Mouse (Mus musculus) embryonic stem cell, embryonic (primary cell): ENCODE results near the gene Eef1g.
"Not testable (repeated sequence)": the region's sequence is repeated elsewhere in the genome, so short reads cannot be mapped to it uniquely, and the experiment has no call there.

Experiments
- CTCF ChIA-PET, 4 experiments: fragments of 300-600 bp in 2 of 4; fragments of 350-600 bp in 2 of 4; sonication (Branson Sonifier 250); formaldehyde crosslinking; loops; one replicate each; lab custom pipeline; 2022; ENCODE audit warnings: inconsistent platforms in 2 of 4; lab: Charles Lee
- POLR2A ChIA-PET, 4 experiments: fragments of 300-600 bp in 2 of 4; fragments of 350-600 bp in 2 of 4; sonication (Branson Sonifier 250); formaldehyde crosslinking; loops; one replicate each; lab custom pipeline; 2022; ENCODE audit warnings: antibody characterized with exemption in 4 of 4, inconsistent platforms in 1 of 4; lab: Charles Lee

Gene Eef1g

DNA sequence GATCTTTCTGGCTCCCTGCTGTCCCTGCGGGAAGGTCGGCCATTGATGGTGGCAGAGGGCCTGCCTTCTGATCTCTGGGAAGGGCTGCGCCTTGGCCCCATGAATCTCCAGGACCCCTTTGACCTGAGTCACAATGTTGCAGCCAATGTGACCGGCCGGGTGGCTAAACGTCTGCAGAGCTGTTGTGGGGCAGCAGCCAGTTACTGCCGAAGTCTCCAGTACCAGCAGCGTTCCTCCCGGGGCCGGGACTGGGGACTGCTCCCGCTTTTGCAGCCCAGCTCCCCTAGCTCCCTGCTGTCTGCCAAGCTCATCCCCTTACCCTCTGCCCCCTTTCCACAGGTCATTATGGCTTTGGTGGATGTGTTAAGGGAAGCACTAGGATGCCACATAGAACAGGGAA is 1.8 kb upstream of the Eef1g start:
- POLR2A ChIA-PET, result interaction anchor here in 3 of 4 experiments (0.7 to 23.4 kb wide), 63 partner anchors 8 to 261 kb away, joined by 3 to 604 read pairs (median 21); partner anchors contain the start of genes 1810009A15Rik (in 3 of the 3), Ahnak (in 3 of the 3), B3gat3 (in 3 of the 3) and Gm49416 (in 3 of the 3)
- CTCF ChIA-PET, result interaction anchor here in 1 of 4 experiments (1.2 kb wide), 1 partner anchor 12 kb away, joined by 3 read pairs; the partner anchor contains the start of gene Tut1

DNA sequence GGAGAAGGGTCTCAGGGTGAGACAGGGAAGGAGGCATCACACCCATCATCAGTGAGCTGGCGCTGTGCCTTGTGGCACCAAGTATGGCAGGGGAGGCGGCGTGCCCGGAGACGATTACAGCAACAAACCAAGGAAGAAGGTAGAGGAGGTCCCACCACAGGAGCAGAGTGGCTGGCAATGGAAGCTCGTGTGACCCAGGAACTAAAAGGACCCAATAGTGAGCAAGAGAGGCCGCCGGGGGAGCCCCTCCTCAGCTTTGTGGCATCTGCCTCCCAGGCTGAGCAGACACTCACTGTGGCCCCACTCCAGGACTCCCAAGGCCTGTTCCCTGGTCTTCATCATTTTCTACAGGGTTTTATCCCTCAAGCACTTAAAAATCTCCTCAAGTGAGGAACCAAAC is 1.1 kb upstream of the Eef1g start:
- POLR2A ChIA-PET, result interaction anchor here (0.6 to 23.4 kb wide), 128 partner anchors 9 to 1700 kb away, joined by 3 to 604 read pairs (median 9); partner anchors contain the start of genes Hnrnpul2 (in 4 of the 4), Slc3a2 (in 4 of the 4), Ttc9c (in 4 of the 4) and 1810009A15Rik (in 3 of the 4)
- CTCF ChIA-PET, result interaction anchor here in 3 of 4 experiments (0.6 to 1.9 kb wide), 6 partner anchors 11 to 169 kb away, joined by 3 to 7 read pairs (median 3); partner anchors contain the start of gene Tut1 (in 1 of the 3)

DNA sequence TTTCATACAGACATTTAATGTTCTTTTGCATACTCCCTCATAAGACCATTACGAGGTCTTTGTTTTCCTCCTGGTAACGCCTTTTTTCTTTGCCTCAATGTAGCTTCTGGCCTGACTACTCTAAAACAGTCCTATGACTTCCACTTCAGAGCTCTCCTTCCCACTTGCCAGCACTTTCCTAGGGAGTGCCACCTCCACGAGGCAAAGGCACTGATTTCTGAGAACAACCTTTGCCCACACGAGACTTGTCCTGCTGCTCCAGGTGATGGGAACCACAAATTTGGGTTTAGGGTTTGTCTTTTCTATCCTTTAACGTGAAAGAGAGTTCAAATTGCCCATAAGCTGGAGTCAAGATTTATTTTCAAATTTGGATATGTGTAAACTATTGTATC is 647 bp upstream of the Eef1g start:
- ChIA-PET POLR2A (interaction anchor here (0.6 to 23.4 kb wide), 209 partner anchors 8 to 1701 kb away, joined by 3 to 604 read pairs (median 6); partner anchors contain the start of genes Gng3 (in 4 of the 4), Hnrnpul2 (in 4 of the 4), Slc3a2 (in 4 of the 4) and Ttc9c (in 4 of the 4)), CTCF (interaction anchor here in 2 of 4 experiments (0.6 to 1.9 kb wide), 16 partner anchors 10 to 243 kb away, joined by 3 to 7 read pairs (median 3); partner anchors contain the start of genes Tut1 (in 2 of the 2) and Slc3a2 (in 1 of the 2))

DNA sequence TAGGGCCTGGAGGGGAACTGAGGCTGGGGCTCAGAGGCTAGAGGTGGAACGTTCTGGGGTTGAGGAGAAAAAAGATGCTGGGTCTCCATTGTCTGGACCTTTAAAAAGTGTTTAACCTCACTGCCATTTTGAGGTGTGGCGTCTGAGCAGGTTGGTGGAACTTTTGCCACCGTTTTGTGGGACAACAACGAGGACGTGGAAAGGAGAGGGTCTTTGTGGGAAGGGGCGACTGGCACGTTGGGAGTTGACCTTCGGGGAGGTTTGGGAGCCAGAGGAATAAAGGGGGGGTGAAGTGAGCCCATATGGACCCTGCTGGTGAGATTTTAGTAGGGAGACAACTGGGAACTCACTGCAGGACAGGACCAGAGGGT is 517 bp downstream of the Eef1g start:
- ChIA-PET POLR2A (interaction anchor here (0.6 to 23.4 kb wide), 159 partner anchors 8 to 1490 kb away, joined by 3 to 604 read pairs (median 8); partner anchors contain the start of genes 1810009A15Rik (in 3 of the 4), Ahnak (in 3 of the 4), B3gat3 (in 3 of the 4) and Gm49416 (in 3 of the 4)), CTCF (interaction anchor here in 2 of 4 experiments (0.5 to 1.9 kb wide), 7 partner anchors 14 to 1468 kb away, joined by 3 to 7 read pairs (median 3); partner anchors contain the start of genes Gng3 (in 1 of the 2), Slc3a2 (in 1 of the 2) and Tut1 (in 1 of the 2))

DNA sequence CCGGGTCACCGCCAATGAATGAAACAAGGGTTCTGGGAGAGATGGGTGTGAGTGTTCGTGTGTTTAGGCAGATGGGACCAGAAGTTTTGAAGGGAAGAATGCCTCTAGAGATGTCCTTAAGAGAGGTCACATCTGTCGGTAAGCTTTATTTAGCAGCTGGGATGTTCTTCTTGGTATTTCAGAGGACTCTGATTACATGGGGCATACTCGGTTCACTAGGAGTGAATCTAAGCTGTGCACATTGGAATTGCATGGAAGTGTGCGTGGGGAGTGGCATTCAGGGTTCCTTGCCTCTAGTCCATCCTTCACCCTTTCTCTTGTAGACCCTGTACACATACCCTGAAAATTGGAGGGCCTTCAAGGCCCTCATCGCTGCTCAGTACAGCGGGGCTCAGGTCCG is 1.1 kb downstream of the Eef1g start:
- ChIA-PET POLR2A (interaction anchor here (0.6 to 23.4 kb wide), 65 partner anchors 9 to 1625 kb away, joined by 3 to 604 read pairs (median 7); partner anchors contain the start of genes 1810009A15Rik (in 3 of the 4), Gm49416 (in 3 of the 4), Mta2 (in 3 of the 4) and Uqcc3 (in 3 of the 4)), CTCF (interaction anchor here in 2 of 4 experiments (1.0 to 1.4 kb wide), 2 partner anchors 115 to 129 kb away, joined by 3 to 5 read pairs; partner anchors contain the start of gene Gng3 (in 1 of the 2))

DNA sequence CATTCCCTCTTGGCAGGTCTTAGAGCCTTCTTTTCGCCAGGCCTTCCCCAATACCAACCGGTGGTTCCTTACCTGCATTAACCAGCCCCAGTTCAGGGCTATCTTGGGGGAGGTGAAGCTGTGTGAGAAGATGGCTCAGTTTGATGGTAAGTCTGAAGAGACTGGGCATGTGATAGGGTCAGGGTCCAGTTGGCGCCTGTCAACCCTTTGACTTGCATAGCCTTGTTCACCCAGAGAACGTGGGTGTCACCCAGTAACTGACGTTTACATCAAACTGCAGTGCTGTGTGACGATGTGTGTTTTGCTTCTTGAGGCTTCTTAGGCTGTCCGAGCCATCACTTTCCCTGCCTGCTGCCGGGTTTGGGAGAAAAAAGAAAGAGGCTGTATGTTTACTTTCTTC is 5.7 kb downstream of the Eef1g start:
- POLR2A ChIA-PET, result interaction anchor here (0.6 to 23.4 kb wide), 38 partner anchors 8 to 250 kb away, joined by 3 to 604 read pairs (median 6); partner anchors contain the start of genes Mta2 (in 3 of the 4), 1810009A15Rik (in 2 of the 4), Ahnak (in 2 of the 4) and B3gat3 (in 2 of the 4)
- CTCF ChIA-PET, result not testable (repeated sequence)

DNA sequence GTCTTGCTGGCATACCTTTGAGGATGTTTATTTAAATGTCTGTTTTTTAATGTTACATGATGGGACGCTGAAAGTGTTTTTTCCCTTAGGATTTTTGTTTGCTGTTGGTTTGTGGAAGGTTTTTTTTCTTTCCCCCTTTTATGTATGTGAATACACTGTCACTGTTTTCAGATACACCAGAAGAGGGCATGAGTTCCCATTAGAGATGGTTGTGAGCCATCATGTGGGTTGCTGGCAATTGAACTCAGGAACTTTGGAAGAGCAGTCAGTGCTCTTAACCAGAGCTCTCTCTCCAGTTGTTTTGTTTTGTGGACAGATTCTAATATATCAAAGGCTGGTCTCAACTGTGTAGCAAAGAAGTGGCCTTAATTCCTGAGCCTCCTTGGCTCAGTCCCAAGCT is 7.8 kb downstream of the Eef1g start:
- CTCF ChIA-PET, result interaction anchor here in 2 of 4 experiments (0.9 to 3.4 kb wide), 4 partner anchors 14 to 135 kb away, joined by 3 to 12 read pairs (median 7); partner anchors contain the start of gene Ahnak (in 1 of the 2)
- POLR2A ChIA-PET, result interaction anchor here (0.6 to 23.4 kb wide), 36 partner anchors 4 to 252 kb away, joined by 3 to 604 read pairs (median 6); partner anchors contain the start of genes Ahnak (in 3 of the 4), Eef1g (in 3 of the 4), Tut1 (in 3 of the 4) and 1810009A15Rik (in 2 of the 4)

DNA sequence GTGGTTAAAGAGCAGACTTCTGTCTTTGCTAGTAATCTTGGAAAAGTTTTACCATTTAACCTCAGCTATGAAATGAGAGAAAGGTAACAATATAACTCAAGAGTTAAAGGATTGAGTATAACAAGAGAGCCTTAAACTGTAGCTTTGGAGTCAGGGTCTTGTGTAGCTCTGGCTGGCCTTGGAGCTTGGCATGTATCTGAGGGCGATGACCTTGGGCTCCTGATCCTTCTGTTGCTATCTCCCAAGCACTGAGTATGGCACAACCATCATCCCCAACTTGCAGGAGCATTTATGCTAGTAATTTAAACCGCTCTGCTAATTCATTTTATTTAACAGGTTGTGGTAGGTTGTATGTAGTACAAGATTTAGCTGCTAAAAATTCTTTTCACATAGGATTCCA is 8.7 kb downstream of the Eef1g start:
- CTCF ChIA-PET, result interaction anchor here (0.7 to 9.2 kb wide), 8 partner anchors 13 to 134 kb away, joined by 3 to 57 read pairs (median 5); partner anchors contain the start of gene Ahnak (in 1 of the 4)
- POLR2A ChIA-PET, result interaction anchor here (0.5 to 23.4 kb wide), 37 partner anchors 5 to 1622 kb away, joined by 3 to 604 read pairs (median 6); partner anchors contain the start of genes 1810009A15Rik (in 3 of the 4), Ahnak (in 3 of the 4), Eef1g (in 3 of the 4) and Gm49416 (in 3 of the 4)

DNA sequence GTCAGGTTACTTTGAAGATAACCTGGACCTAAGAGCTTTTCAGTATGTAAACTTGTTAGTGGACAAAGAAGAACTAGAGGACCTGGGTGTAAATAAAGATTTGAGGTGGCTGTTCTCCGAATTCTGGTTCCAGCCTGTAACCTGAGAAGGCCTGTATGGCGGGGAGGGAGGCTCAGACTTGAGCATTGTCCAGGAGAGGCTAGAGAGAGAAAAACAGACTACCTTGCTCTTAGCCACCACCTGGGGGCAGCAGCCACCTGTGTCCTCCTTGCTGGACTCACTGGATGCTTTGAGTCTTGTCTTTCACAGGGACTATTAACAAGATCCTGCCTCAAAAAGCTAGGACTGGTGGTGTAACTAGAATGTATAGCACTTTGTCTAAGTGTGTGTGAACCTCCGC is 9.7 kb downstream of the Eef1g start:
- POLR2A ChIA-PET, result interaction anchor here (0.6 to 23.4 kb wide), 59 partner anchors 4 to 1623 kb away, joined by 3 to 604 read pairs (median 5); partner anchors contain the start of genes Ahnak (in 4 of the 4), Eef1g (in 4 of the 4), 1810009A15Rik (in 2 of the 4) and B3gat3 (in 2 of the 4)
- CTCF ChIA-PET, result interaction anchor here (0.6 to 9.2 kb wide), 18 partner anchors 10 to 909 kb away, joined by 3 to 57 read pairs (median 4); partner anchors contain the start of gene Eef1g (in 1 of the 4)

DNA sequence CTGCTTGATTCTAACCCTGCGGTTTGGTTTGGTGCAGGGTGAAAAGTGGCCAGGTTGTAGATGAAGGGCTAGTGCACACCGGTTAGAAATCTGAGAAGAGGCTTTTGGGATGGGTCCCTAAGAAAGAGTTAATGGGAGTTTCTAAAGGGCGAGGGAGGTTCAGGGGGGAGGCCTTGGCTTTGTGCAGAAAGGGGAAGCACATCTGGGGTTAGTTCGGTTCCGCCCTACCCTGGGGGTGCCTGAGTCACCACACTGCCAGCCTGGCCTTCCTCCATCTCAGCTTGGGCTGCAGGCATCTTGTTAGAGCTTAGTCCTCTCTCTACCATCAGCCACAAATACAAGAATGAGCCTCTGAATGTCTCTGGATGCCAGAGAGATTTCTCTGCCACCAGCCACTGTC is 13.9 kb downstream of the Eef1g start:
- ChIA-PET CTCF (interaction anchor here in 2 of 4 experiments (1.1 to 9.2 kb wide), 4 partner anchors 12 to 142 kb away, joined by 3 to 57 read pairs (median 6); partner anchors contain the start of gene Gng3 (in 1 of the 2)), POLR2A (interaction anchor here (0.6 to 23.4 kb wide), 47 partner anchors 9 to 258 kb away, joined by 3 to 604 read pairs (median 5); partner anchors contain the start of genes Eef1g (in 3 of the 4), 1810009A15Rik (in 2 of the 4), Ahnak (in 2 of the 4) and Gm49416 (in 2 of the 4))

DNA sequence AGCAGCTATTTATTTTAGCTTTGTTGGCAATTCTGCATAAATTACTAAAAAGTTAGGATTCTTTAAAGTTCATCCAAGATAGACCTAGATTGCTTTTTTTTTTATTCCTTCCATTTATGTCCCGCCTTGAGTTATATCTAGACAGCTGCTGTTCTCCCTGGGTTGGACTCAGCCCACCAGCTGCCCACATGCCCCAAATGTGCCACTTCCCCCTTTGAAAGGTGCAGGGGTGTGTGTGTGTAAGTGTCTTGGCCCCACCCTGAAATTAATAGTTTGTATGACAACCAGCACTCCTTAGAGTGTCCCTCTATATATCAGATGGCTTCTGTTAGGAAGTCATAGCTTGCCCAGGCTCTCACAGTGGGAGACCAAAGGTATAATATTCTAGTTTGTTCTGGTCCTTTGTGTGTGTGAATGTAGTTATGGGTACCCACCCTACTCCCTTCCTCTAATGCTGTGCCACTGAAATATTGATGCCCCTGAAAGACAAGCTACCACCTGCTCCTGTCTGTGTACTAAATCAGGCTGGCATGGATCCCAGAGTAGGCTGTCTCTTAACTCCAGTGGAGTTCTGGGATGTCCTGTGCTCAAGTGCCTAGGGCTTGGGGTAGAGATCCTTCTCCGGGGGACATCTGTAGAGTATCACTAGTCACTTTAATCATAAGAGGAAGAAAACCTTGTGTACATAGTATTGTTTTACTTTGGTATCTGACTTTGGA is 14.8 kb downstream of the Eef1g start:
- POLR2A ChIA-PET, result interaction anchor here (0.5 to 23.4 kb wide), 52 partner anchors 8 to 1950 kb away, joined by 3 to 604 read pairs (median 5); partner anchors contain the start of genes Eef1g (in 3 of the 4), 1810009A15Rik (in 2 of the 4), Ahnak (in 2 of the 4) and Gm49416 (in 2 of the 4)

DNA sequence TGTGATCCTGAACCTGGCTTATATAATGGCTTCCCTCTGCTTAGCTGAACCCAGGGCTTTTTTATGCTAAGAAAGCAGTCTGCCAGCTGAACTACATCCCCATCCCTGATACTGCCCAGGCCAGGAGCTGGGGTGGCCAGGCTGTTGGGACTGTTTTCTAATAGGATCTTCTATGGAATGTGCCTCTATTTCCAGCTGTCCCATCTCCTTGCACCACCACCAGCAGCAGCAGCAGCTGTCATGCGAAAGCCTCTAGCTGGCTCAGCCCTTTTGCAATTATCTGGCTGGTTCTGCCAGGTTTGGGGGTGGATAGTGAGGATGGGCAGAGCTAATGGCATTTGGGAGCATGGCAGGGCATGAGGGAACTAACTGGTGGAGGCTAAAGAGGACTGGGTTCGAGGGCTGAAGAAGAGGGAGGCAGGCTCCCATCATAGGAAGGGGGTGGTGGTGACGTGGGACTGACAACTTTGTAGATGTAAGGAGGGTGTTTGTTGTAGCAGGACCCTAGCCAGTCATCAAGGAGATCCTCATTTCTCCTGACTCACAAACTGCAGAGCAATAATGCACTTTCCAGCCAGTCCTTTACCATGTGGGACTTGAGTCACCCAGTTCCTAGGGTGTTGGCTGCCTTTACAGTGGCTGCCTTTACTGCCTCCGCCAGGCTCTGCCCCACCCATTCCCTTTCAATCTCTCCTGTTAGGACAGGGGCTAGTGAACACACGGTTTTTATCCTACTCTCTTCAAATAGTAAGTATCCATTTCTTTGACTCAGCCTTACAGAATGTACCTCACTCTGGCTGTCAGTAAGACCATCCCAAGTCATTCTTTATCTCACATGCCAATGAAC is 15.7 kb downstream of the Eef1g start:
- ChIA-PET CTCF (interaction anchor here in 1 of 4 experiments (9.2 kb wide), 1 partner anchor 100 kb away, joined by 57 read pairs; no protein-coding TSS in a partner anchor), POLR2A (interaction anchor here (0.6 to 23.4 kb wide), 39 partner anchors 7 to 267 kb away, joined by 3 to 604 read pairs (median 6); partner anchors contain the start of genes Eef1g (in 3 of the 4), 1810009A15Rik (in 2 of the 4), Ahnak (in 2 of the 4) and Gm49416 (in 2 of the 4))

More for the DNA sequence above, 14.8 kb downstream of the Eef1g start:
- CTCF ChIA-PET, result interaction anchor here in 3 of 4 experiments (0.6 to 9.2 kb wide), 4 partner anchors 11 to 118 kb away, joined by 3 to 57 read pairs (median 6); no protein-coding TSS in a partner anchor

DNA sequence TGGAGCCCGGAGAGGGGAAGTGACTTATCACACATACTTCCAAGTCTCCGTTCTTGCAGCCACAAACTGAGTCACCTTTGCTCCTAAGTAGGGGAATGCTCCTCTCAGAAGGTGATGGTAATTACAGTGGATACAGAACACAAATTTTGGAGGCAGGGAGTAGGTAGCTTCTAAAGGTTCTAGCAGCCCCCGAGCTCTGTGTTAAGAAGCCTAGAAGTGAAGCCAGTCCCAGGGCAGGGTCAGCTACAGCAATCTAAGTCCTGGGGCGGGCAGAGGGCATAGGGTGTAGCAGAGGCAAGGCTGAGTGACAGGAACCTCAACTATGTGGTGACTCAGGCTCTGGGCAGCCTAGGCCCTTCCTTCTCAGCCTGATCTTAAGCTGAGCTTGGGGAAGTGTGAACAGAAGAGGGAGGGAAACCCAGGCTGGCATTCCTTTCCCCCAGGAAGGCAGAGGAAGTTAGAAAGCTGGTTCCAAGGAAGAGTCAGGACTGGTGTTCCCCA is 16.4 kb downstream of the Eef1g start:
- ChIA-PET CTCF (interaction anchor here in 3 of 4 experiments (0.7 to 9.2 kb wide), 4 partner anchors 10 to 130 kb away, joined by 3 to 57 read pairs (median 4); no protein-coding TSS in a partner anchor), POLR2A (interaction anchor here (0.6 to 23.4 kb wide), 47 partner anchors 8 to 260 kb away, joined by 3 to 604 read pairs (median 5); partner anchors contain the start of genes Eef1g (in 3 of the 4), 1810009A15Rik (in 2 of the 4), Gm49416 (in 2 of the 4) and Tut1 (in 2 of the 4))

DNA sequence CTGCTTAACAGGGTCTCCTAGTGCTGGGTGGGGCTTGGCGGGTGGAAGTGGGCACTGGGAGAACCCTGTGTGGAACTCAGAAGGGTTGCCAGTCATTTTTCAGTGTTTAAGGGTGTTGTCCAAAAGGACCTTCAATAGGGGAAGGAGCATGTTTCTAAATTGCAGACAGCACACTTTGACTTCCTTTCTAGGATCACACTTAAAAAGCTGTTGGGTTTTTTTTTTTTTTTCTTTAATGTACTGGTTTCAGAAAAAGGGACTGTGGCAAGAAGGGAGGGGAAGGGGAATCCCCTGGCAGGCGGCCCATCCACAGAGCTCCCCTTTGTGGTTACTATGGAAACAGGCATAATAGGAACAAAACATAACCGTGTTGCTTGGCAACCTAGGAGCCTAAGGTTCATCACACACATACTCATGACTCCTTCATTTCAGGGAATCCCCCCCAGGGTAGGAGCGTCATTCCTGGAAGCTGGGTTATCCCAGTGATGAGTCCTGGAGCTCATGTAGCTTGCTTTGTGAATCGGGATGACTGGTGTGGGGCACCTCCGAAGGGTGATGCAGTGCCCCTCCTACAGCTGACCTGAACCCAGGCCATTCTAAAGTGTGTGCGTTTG is 17.5 kb downstream of the Eef1g start:
- POLR2A ChIA-PET, result interaction anchor here (0.7 to 23.4 kb wide), 75 partner anchors 6 to 270 kb away, joined by 3 to 604 read pairs (median 4); partner anchors contain the start of genes Eef1g (in 3 of the 4), 1810009A15Rik (in 2 of the 4), Gm49416 (in 2 of the 4) and Gng3 (in 2 of the 4)
- CTCF ChIA-PET, result interaction anchor here in 2 of 4 experiments (1.2 to 9.2 kb wide), 5 partner anchors 9 to 131 kb away, joined by 3 to 57 read pairs (median 4); partner anchors contain the start of gene Eef1g (in 1 of the 2)

DNA sequence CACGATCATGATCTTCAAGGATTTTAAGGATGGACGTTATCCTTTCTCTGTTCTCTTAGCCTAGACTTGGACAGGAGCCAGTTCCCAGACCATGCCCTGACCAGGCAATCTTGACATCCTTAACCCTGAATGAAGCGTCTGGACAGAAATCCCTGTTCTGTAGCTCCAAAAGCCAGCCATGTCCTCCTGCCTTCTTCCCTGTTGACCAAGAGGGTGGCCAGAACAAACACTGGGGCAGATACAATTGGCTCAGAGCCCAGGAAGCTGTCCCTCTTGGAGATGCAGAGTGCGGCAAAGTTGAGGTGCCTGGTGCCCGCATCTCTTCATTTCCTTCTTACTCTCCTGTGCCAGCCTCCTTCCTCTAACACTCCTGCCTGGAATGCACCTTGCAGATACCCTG is 19.1 kb downstream of the Eef1g start:
- POLR2A ChIA-PET, result interaction anchor here (0.6 to 23.4 kb wide), 12 partner anchors 9 to 124 kb away, joined by 3 to 604 read pairs (median 12); partner anchors contain the start of genes 1810009A15Rik (in 2 of the 4), Eef1g (in 2 of the 4), Gm49416 (in 2 of the 4) and Ganab (in 1 of the 4)
- CTCF ChIA-PET, result no interaction called here
